8 mouse cellular contexts compared by ENCODE assay signal in the genomic region with DNA sequence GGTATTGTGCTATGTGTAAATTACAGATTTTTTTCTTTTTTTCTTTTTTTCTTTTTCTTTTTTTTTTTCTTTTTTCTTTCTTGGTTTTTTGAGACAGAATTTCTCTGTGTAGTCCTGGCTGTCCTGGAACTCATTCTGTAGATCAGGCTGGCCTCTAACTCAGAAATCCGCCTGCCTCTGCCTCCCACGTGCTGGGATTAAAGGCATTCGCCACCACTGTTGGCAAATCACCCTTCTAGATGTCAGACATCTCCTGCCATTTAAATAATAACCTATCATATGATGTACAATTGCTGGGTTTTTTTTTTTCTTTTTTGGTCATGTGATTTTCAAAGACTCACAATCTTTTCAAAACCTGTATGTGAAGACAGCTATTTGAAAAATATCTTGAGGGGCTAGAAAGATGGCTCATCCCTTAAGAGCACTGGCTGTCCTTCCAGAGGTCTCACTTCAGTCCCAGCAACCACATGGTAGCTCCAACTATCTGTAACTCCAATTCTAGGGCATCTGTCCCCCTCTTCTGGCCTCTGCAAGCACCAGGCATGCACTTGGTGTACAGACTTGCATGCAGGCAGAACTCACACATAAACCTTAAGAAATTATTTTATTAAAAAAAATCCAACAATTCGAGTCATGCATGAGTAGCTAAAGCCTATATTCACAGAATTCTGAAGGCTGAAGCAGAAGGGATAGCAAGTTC. TPM values are rescaled to one million over a fixed set of nuclear protein-coding genes. Genes with fewer than 3 reads are reported as not detected.
DNase-seq lines count a peak whose midpoint lies in the region; ATAC-seq and TF ChIP-seq lines count a peak whose summit lies in the region.

No protein-coding gene starts in this region.

- 77% methylated on average over 4 of the region's 4 CpGs for WGBS in kidney, adult 2 months
- WGBS in forebrain, embryonic 15.5 days, result 85% methylated on average over 4 of the region's 4 CpGs

- H3K4me3 ChIP-seq in kidney, adult 2 months (ENCODE audit: insufficient read depth, low read depth, low read length), result no peak overlapping the region
- peak overlapping the region; percentile 63 for H3K4me3 ChIP-seq in ES-Bruce4 (ENCODE audit: low read depth, low read length)
- H3K4me3 ChIP-seq in forebrain, embryonic 15.5 days, result no peak overlapping the region

- H3K9ac ChIP-seq in ES-Bruce4 (ENCODE audit: low read depth, poor library complexity, severe bottlenecking), result peak overlapping the region; percentile 80
- H3K9ac ChIP-seq in forebrain, embryonic 15.5 days (replicated peaks), result 0 out of 2 replicates have a peak overlapping the region, but pooled peaks have one; percentile 99

- no peak overlapping the region for H3K27ac ChIP-seq in kidney, adult 2 months (ENCODE audit: insufficient read depth, low read depth, low read length)
- peak overlapping the region; percentile 73 for H3K27ac ChIP-seq in ES-Bruce4 (ENCODE audit: insufficient read depth, low read length)
- no peak overlapping the region for H3K27ac ChIP-seq in forebrain, embryonic 15.5 days (replicated peaks)

- H3K9me3 ChIP-seq in ES-Bruce4 (replicated peaks; ENCODE audit: control insufficient read depth, insufficient read depth, low read length, poor library complexity, severe bottlenecking), result no peaks in the 10 kb centered on the region
- H3K9me3 ChIP-seq in forebrain, embryonic 15.5 days, result no peaks in the 10 kb centered on the region

- H3K36me3 ChIP-seq in kidney, adult 2 months (ENCODE audit: control insufficient read depth, insufficient read depth, low read length), result no peaks in the 10 kb centered on the region
- H3K36me3 ChIP-seq in ES-Bruce4 (ENCODE audit: control insufficient read depth, insufficient read depth, low read length, poor library complexity, severe bottlenecking), result no peaks in the 10 kb centered on the region
- no peaks in the 10 kb centered on the region for H3K36me3 ChIP-seq in forebrain, embryonic 15.5 days

- DNase-seq in kidney, adult 2 months, result peak; percentile 17
- no peak for DNase-seq in kidney, postnatal 4 days
- peak; percentile 46 for DNase-seq in lung, postnatal 36 days
- DNase-seq in ovary, postnatal 36 days (ENCODE audit: low spot score), result no peak
- no peak for DNase-seq in cerebellum, postnatal 25 days
- no peak for DNase-seq in testis, postnatal 10 days (ENCODE audit: low spot score)

- peak; percentile 41 for TF ChIP-seq CTCF in kidney, adult 2 months (conservative IDR thresholded peaks at IDR 0.05; ENCODE audit: insufficient read depth, insufficient read length, low read depth, low read length)
- peak; percentile 30 for TF ChIP-seq CTCF in ES-Bruce4 (IDR thresholded peaks at IDR 0.05; ENCODE audit: low read depth, low read length)

- TF ChIP-seq EP300 in ES-Bruce4 (IDR thresholded peaks at IDR 0.05; ENCODE audit: insufficient read depth, low read depth, low read length), result no peak

- peak overlapping the region; percentile 51 for H3K4me2 ChIP-seq in forebrain, embryonic 15.5 days (replicated peaks)

- no peaks in the 10 kb centered on the region for H3K27me3 ChIP-seq in kidney, adult 2 months (replicated peaks; ENCODE audit: control insufficient read depth, insufficient read depth, low read length)
- H3K27me3 ChIP-seq in ES-Bruce4 (ENCODE audit: control insufficient read depth, insufficient read depth, low read length, poor library complexity, severe bottlenecking), result no peaks in the 10 kb centered on the region
- H3K27me3 ChIP-seq in forebrain, embryonic 15.5 days, result no peaks in the 10 kb centered on the region

- H3K4me1 ChIP-seq in kidney, adult 2 months (ENCODE audit: control insufficient read depth, insufficient read depth, low read length), result no peaks in the 10 kb centered on the region; the same call in 1 of the 2 replicates
- no peaks in the 10 kb centered on the region for H3K4me1 ChIP-seq in ES-Bruce4 (ENCODE audit: control insufficient read depth, insufficient read depth, low read length)
- peaks cover 18% of the 10 kb centered on the region for H3K4me1 ChIP-seq in forebrain, embryonic 15.5 days

- TF ChIP-seq POLR2A in kidney, adult 2 months (IDR thresholded peaks at IDR 0.05; ENCODE audit: low read depth, low read length), result no peak
- TF ChIP-seq POLR2A in ES-Bruce4 (IDR thresholded peaks at IDR 0.05; ENCODE audit: insufficient read depth, low read length), result no peak

- ATAC-seq in forebrain, embryonic 15.5 days (replicated peaks), result no peak

RNA-seq across cellular contexts. Expression of gene Fbxo11, which starts 2.3 kb away (rescaled TPM):
- polyA plus RNA-seq in kidney, adult 2 months (2012; rRNA removed), result 13.8 and 18.5 TPM in 2 replicates
- polyA plus RNA-seq in ES-Bruce4 (2011; ENCODE audit: insufficient read depth, insufficient read length, low read depth, missing spikeins), result 64.4 and 69.7 TPM in 2 replicates
- 35.8 and 35.9 TPM in 2 replicates for polyA plus RNA-seq in forebrain, embryonic 15.5 days (2015; fragmentation: Nextera tagmentation; extraction: Ambion mirVana)

Comparison
In these comparisons a context has a peak if more than half of its experiments do, and no peak if none do; other contexts are left out.
1. DNase-seq: peak in kidney, adult 2 months (single experiment) and lung, postnatal 36 days (single experiment); none in kidney, postnatal 4 days (0 of 2), ovary, postnatal 36 days (single experiment), cerebellum, postnatal 25 days (0 of 2) and testis, postnatal 10 days (single experiment).